Mouse (Mus musculus) testis, adult 10 weeks (tissue): Measurements from ENCODE around the gene Tmem9. TPM values are rescaled to one million over a fixed set of nuclear protein-coding genes. Genes with fewer than 3 reads are reported as not detected.

ENCODE experiments used
- polyA plus RNA-seq: library from polyadenylated mRNA; stranded (reverse); fragments of 350-450 nt; fragmentation: Illumina TruSeq; extraction: RNeasy Lipid Tissue Mini Kit (QIAGEN cat#74804); gene quantifications from one replicate; pipeline ENCODE4 v1.2.3, GENCODE M21; 2014; ENCODE audit warnings: low read depth, low replicate concordance

The Tmem9 gene
- polyA plus RNA-seq: 1.7 TPM

GRCm38 (mm10) chr1:136007211-136008158 is at the start of gene Tmem9:
Gene Tmem9, plus strand, starts transcription at chr1:136008150.

GRCm38 (mm10) chr1:136006292-136006748 is 1.6 kb upstream of the Tmem9 start, which contains the start of gene Igfn1:
Gene Igfn1, minus strand, starts transcription at chr1:136006342.

GRCm38 (mm10) chr1:136050312-136051012 is 42.5 kb downstream of the Tmem9 start, which contains the start of gene Ascl5:
Gene Ascl5, plus strand, starts transcription at chr1:136050804.

GRCm38 (mm10) chr1:136052547-136052946 is 44.6 kb downstream of the Tmem9 start, which contains the start of gene Cacna1s:
Gene Cacna1s, plus strand, starts transcription at chr1:136052750.

Other genes with a start within 250 kb of the Tmem9 start
- 0.32 TPM for gene Phlda3, start 242.0 kb upstream of the Tmem9 start, polyA plus RNA-seq
- gene Tnni1, start 228.7 kb upstream of the Tmem9 start, polyA plus RNA-seq: not detected
- gene Lad1, start 189.6 kb upstream of the Tmem9 start, polyA plus RNA-seq: not detected
- 1.5 TPM for gene Tnnt2, start 171.8 kb upstream of the Tmem9 start, polyA plus RNA-seq
- 0.21 TPM for gene Pkp1, start 88.9 kb upstream of the Tmem9 start, polyA plus RNA-seq
- 0.11 TPM for gene Igfn1, start 1.8 kb upstream of the Tmem9 start, polyA plus RNA-seq
- gene Ascl5, start 42.7 kb downstream of the Tmem9 start, polyA plus RNA-seq: not detected
- gene Cacna1s, start 44.6 kb downstream of the Tmem9 start, polyA plus RNA-seq: 0.84 TPM
- 1.1 TPM for gene Kif21b, start 123.2 kb downstream of the Tmem9 start, polyA plus RNA-seq
- gene Mroh3, start 204.7 kb downstream of the Tmem9 start, polyA plus RNA-seq: 5.8 TPM
- 1.9 TPM for gene Inava, start 226.1 kb downstream of the Tmem9 start, polyA plus RNA-seq